ENCODE assay signal across 8 mouse cellular contexts in genomic region chr4:145194559-145195162, GRCm38 (mm10). TPM values are rescaled to one million over a fixed set of nuclear protein-coding genes. Genes with fewer than 3 reads are reported as not detected.
DNase-seq lines count a peak whose midpoint lies in the region; ATAC-seq lines count a peak whose summit lies in the region.

TSS of gene Vps13d (minus strand) at chr4:145195005.

- no peaks in the 10 kb centered on the region for H3K4me1 ChIP-seq in embryonic facial prominence, embryonic 11.5 days (ENCODE audit: control insufficient read depth, insufficient read depth, low read length)
- H3K4me1 ChIP-seq in limb, embryonic 10.5 days = peaks cover 17% of the 10 kb centered on the region
- H3K4me1 ChIP-seq in midbrain, embryonic 12.5 days = peaks cover 17% of the 10 kb centered on the region

- H3K4me3 ChIP-seq in embryonic facial prominence, embryonic 11.5 days (ENCODE audit: low read depth, low read length) = peak within 1 kb of the TSS; percentile 94
- peak within 1 kb of the TSS; percentile 82 for H3K4me3 ChIP-seq in limb, embryonic 10.5 days
- peak within 1 kb of the TSS; percentile 93 for H3K4me3 ChIP-seq in midbrain, embryonic 12.5 days

- H3K27me3 ChIP-seq in embryonic facial prominence, embryonic 11.5 days (ENCODE audit: control insufficient read depth, insufficient read depth, low read length) = no peaks in the 10 kb centered on the region
- H3K27me3 ChIP-seq in limb, embryonic 10.5 days (ENCODE audit: low read depth, poor library complexity, severe bottlenecking) = no peaks in the 10 kb centered on the region
- H3K27me3 ChIP-seq in midbrain, embryonic 12.5 days = no peaks in the 10 kb centered on the region

- H3K27ac ChIP-seq in embryonic facial prominence, embryonic 11.5 days (replicated peaks; ENCODE audit: low read depth, low read length) = no peak within 1 kb of the TSS; the same call in 1 of the 2 replicates
- peak within 1 kb of the TSS; percentile 85 for H3K27ac ChIP-seq in limb, embryonic 10.5 days
- H3K27ac ChIP-seq in midbrain, embryonic 12.5 days (replicated peaks) = no peak within 1 kb of the TSS

- DNase-seq in 3134 (ENCODE audit: extremely low read depth, insufficient read length, low spot score) = peak; percentile 84
- peak; percentile 94 for DNase-seq in adrenal gland, postnatal 25 days
- peak; percentile 96 for DNase-seq in embryonic facial prominence, embryonic 11.5 days (ENCODE audit: low spot score)
- peak; percentile 98 for DNase-seq in heart, adult 11 months
- DNase-seq in kidney, adult 11 months = peak; percentile 84
- peak; percentile 95 for DNase-seq in limb, embryonic 10.5 days (ENCODE audit: low spot score)
- peak; percentile 88 for DNase-seq in skeletal muscle tissue, adult 2 months (ENCODE audit: low read depth, low spot score)

- peak within 1 kb of the TSS; percentile 83 for H3K9ac ChIP-seq in embryonic facial prominence, embryonic 11.5 days (replicated peaks; ENCODE audit: low read length)
- peak within 1 kb of the TSS; percentile 78 for H3K9ac ChIP-seq in midbrain, embryonic 12.5 days (replicated peaks)

- ATAC-seq in embryonic facial prominence, embryonic 11.5 days (replicated peaks; ENCODE audit: insufficient number of reproducible peaks, low FRiP score, low TSS enrichment, low read depth) = peak; percentile 95
- peak; percentile 96 for ATAC-seq in midbrain, embryonic 12.5 days (ENCODE audit: low FRiP score, low read depth)

- no peaks in the 10 kb centered on the region for H3K9me3 ChIP-seq in embryonic facial prominence, embryonic 11.5 days (replicated peaks; ENCODE audit: control insufficient read depth, low read length)
- H3K9me3 ChIP-seq in limb, embryonic 10.5 days (replicated peaks) = no peaks in the 10 kb centered on the region
- H3K9me3 ChIP-seq in midbrain, embryonic 12.5 days = no peaks in the 10 kb centered on the region

- H3K36me3 ChIP-seq in embryonic facial prominence, embryonic 11.5 days (replicated peaks; ENCODE audit: control insufficient read depth, insufficient read depth, low read depth, low read length) = no peaks in the 10 kb centered on the region
- H3K36me3 ChIP-seq in limb, embryonic 10.5 days = peaks cover 7% of the 10 kb centered on the region
- H3K36me3 ChIP-seq in midbrain, embryonic 12.5 days = 0 out of 2 replicates have a peak, but pooled peaks cover 7% of the 10 kb centered on the region

- H3K4me2 ChIP-seq in embryonic facial prominence, embryonic 11.5 days (ENCODE audit: low read depth, low read length) = peak within 1 kb of the TSS; percentile 91
- peak within 1 kb of the TSS; percentile 97 for H3K4me2 ChIP-seq in midbrain, embryonic 12.5 days (replicated peaks)

- WGBS in embryonic facial prominence, embryonic 11.5 days = under 1% methylated on average over 52 of the region's 53 CpGs
- WGBS in limb, embryonic 10.5 days = under 1% methylated on average over 53 of the region's 53 CpGs
- under 1% methylated on average over 53 of the region's 53 CpGs for WGBS in midbrain, embryonic 12.5 days

RNA-seq across cellular contexts. Expression of gene Vps13d, which starts in this region (rescaled TPM):
- 63.1 and 73.1 TPM in 2 replicates for total RNA-seq in adrenal gland, postnatal 25 days (2021)
- 7.7 and 10.1 TPM in 2 replicates for polyA plus RNA-seq in embryonic facial prominence, embryonic 11.5 days (2014; fragmentation: Nextera tagmentation; extraction: Ambion mirVana)
- 6.3 and 8.7 TPM in 2 replicates for polyA plus RNA-seq in limb, embryonic 10.5 days (2016; fragmentation: Nextera tagmentation; extraction: Ambion mirVana)
- polyA plus RNA-seq in midbrain, embryonic 12.5 days (2016; fragmentation: Nextera tagmentation; extraction: Ambion mirVana) = 6.3 and 7.9 TPM in 2 replicates
